ENCODE assay signal across 16 mouse cellular contexts in the genomic region with DNA sequence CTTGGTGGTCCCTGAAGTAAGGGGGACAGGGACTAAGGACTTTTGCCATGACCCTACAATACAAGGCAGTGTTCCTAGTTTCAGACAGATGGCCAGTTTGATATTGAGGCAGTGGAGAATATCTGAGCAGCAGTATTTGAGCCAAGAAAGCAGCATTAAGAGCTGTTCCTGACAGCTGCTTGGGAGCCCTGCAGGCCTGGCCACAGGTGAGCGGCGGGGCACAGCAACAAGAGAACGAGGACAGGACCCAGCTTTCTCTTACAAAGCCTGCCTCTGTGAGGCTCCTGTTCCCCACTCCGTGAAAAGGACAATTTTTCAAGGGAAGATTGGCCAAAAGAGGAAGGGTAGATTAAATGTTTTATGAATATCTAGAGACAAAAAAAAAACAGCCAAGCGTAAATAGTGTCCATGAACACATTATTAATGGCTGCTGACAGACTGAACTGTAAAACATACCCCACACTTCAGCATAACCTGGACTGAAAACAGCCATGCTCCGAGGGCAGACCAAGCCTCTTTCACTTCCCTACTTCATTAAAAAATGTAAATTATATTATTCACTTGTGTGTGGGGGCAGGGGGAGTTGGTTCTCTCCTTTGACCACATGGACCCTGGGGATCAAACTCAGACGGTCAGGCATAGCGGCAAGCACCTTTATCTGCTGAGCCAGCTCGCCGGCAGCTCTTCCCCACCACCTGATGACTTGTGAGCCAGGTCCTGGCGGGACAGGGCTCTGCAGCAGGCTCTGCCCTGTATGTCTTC. TPM values are rescaled to one million over a fixed set of nuclear protein-coding genes. Genes with fewer than 3 reads are reported as not detected.
"Had no signal": no experiment of that assay in that cellular context is flagged by ENCODE, and none has a peak within 500 bp of the region (broad histone marks: within the 10 kb centered on the region; RNA-seq: fewer than 3 reads in every experiment).

No protein-coding gene starts in this region.

- H3K27ac ChIP-seq: kidney, postnatal 0 days; liver, embryonic 13.5 days; lung, embryonic 15.5 days; macrophage; midbrain, embryonic 12.5 days had no signal

- H3K4me1 ChIP-seq: liver, embryonic 13.5 days; lung, embryonic 15.5 days; midbrain, embryonic 12.5 days had no signal

- H3K36me3 ChIP-seq: liver, embryonic 13.5 days; lung, embryonic 15.5 days had no signal

- H3K4me2 ChIP-seq: liver, embryonic 13.5 days; lung, embryonic 15.5 days; midbrain, embryonic 12.5 days had no signal

- H3K9ac ChIP-seq: liver, embryonic 13.5 days; liver, postnatal 0 days; lung, embryonic 15.5 days; midbrain, embryonic 12.5 days had no signal

- H3K27me3 ChIP-seq: liver, embryonic 13.5 days; lung, embryonic 15.5 days; midbrain, embryonic 12.5 days had no signal

- DNase-seq: kidney, adult 8-10 months; kidney, postnatal 36 days; liver; liver, embryonic 13.5 days; liver, postnatal 0 days; lung, postnatal 14 days; right cerebral cortex, postnatal 14 days; thymus, adult 2 months; thymus, postnatal 36 days had no signal

- ATAC-seq: intestine, postnatal 0 days; liver, postnatal 0 days; midbrain, embryonic 16.5 days had no signal

- H3K4me3 ChIP-seq: liver, embryonic 13.5 days; lung, embryonic 15.5 days; megakaryocyte, embryonic 14.5 days; midbrain, embryonic 12.5 days had no signal

- H3K9me3 ChIP-seq: liver, embryonic 13.5 days; lung, embryonic 15.5 days; megakaryocyte, embryonic 14.5 days; midbrain, embryonic 12.5 days had no signal

RNA-seq across cellular contexts. Expression of gene Mall, which starts 22.3 kb away (rescaled TPM):
- polyA plus RNA-seq: macrophage had no signal
